ENCODE assay signal across 12 mouse cellular contexts in genomic region chr2:126363745-126364725, GRCm38 (mm10).
A peak's percentile ranks its signal among the peaks of the same experiment; 100 is the strongest.
DNase-seq lines count a peak whose midpoint lies in the region; ATAC-seq lines count a peak whose summit lies in the region.
"Had no signal": no experiment of that assay in that cellular context is flagged by ENCODE, and none has a peak within 500 bp of the region (broad histone marks: within the 10 kb centered on the region; RNA-seq: fewer than 3 reads in every experiment).

No protein-coding gene starts in this region.

- 0 out of 2 replicates have a peak overlapping the region, but pooled peaks have one; percentile 34 for H3K27ac ChIP-seq in embryonic facial prominence, embryonic 15.5 days (replicated peaks)
- H3K27ac ChIP-seq in embryonic facial prominence, embryonic 10.5 days (replicated peaks), result no peak overlapping the region
- H3K27ac ChIP-seq in kidney, embryonic 16.5 days (ENCODE audit: low read length), result 0 out of 2 replicates have a peak overlapping the region, but pooled peaks have one; percentile 2
- H3K27ac ChIP-seq in liver, embryonic 13.5 days, result 0 out of 2 replicates have a peak overlapping the region, but pooled peaks have one; percentile 8
- H3K27ac ChIP-seq in hindbrain, embryonic 12.5 days, result no peak overlapping the region
- H3K27ac ChIP-seq: hindbrain, embryonic 14.5 days; left cerebral cortex, adult 2 months; midbrain, embryonic 12.5 days; neural tube, embryonic 12.5 days had no signal

- H3K36me3 ChIP-seq in embryonic facial prominence, embryonic 15.5 days, result no peaks in the 10 kb centered on the region
- H3K36me3 ChIP-seq in embryonic facial prominence, embryonic 10.5 days (replicated peaks), result no peaks in the 10 kb centered on the region
- no peaks in the 10 kb centered on the region for H3K36me3 ChIP-seq in kidney, embryonic 16.5 days (ENCODE audit: insufficient read depth, low read length)
- no peaks in the 10 kb centered on the region for H3K36me3 ChIP-seq in liver, embryonic 13.5 days
- no peaks in the 10 kb centered on the region for H3K36me3 ChIP-seq in hindbrain, embryonic 12.5 days
- H3K36me3 ChIP-seq: midbrain, embryonic 12.5 days; neural tube, embryonic 12.5 days had no signal

- WGBS in embryonic facial prominence, embryonic 15.5 days, result 85% methylated on average over 14 of the region's 14 CpGs
- WGBS in embryonic facial prominence, embryonic 10.5 days, result 85% methylated on average over 14 of the region's 14 CpGs
- 71% methylated on average over 14 of the region's 14 CpGs for WGBS in kidney, embryonic 16.5 days
- 63% methylated on average over 14 of the region's 14 CpGs for WGBS in liver, embryonic 13.5 days (ENCODE audit: insufficient replicate concordance)
- 83% methylated on average over 14 of the region's 14 CpGs for WGBS in hindbrain, embryonic 12.5 days

- H3K4me2 ChIP-seq in embryonic facial prominence, embryonic 15.5 days (replicated peaks), result no peak overlapping the region
- no peak overlapping the region for H3K4me2 ChIP-seq in kidney, embryonic 16.5 days (replicated peaks; ENCODE audit: low read depth, low read length)
- H3K4me2 ChIP-seq in liver, embryonic 13.5 days, result no peak overlapping the region
- H3K4me2 ChIP-seq in hindbrain, embryonic 12.5 days (replicated peaks), result no peak overlapping the region
- H3K4me2 ChIP-seq: hindbrain, embryonic 14.5 days; midbrain, embryonic 12.5 days; neural tube, embryonic 12.5 days had no signal

- H3K9me3 ChIP-seq in embryonic facial prominence, embryonic 15.5 days (replicated peaks), result no peaks in the 10 kb centered on the region
- H3K9me3 ChIP-seq in embryonic facial prominence, embryonic 10.5 days, result no peaks in the 10 kb centered on the region
- H3K9me3 ChIP-seq in kidney, embryonic 16.5 days (ENCODE audit: low read length), result no peaks in the 10 kb centered on the region
- no peaks in the 10 kb centered on the region for H3K9me3 ChIP-seq in liver, embryonic 13.5 days (replicated peaks)
- no peaks in the 10 kb centered on the region for H3K9me3 ChIP-seq in hindbrain, embryonic 12.5 days (replicated peaks)
- H3K9me3 ChIP-seq: midbrain, embryonic 12.5 days; neural tube, embryonic 12.5 days had no signal

- H3K27me3 ChIP-seq in embryonic facial prominence, embryonic 15.5 days, result no peaks in the 10 kb centered on the region
- no peaks in the 10 kb centered on the region for H3K27me3 ChIP-seq in embryonic facial prominence, embryonic 10.5 days (replicated peaks; ENCODE audit: low read depth, poor library complexity, severe bottlenecking)
- no peaks in the 10 kb centered on the region for H3K27me3 ChIP-seq in kidney, embryonic 16.5 days (ENCODE audit: insufficient read depth, low read length)
- H3K27me3 ChIP-seq in liver, embryonic 13.5 days, result no peaks in the 10 kb centered on the region
- H3K27me3 ChIP-seq in hindbrain, embryonic 12.5 days, result no peaks in the 10 kb centered on the region
- H3K27me3 ChIP-seq: midbrain, embryonic 12.5 days; neural tube, embryonic 12.5 days had no signal

- no peak overlapping the region for H3K9ac ChIP-seq in embryonic facial prominence, embryonic 15.5 days
- H3K9ac ChIP-seq in kidney, embryonic 16.5 days (replicated peaks; ENCODE audit: low read length), result no peak overlapping the region
- no peak overlapping the region for H3K9ac ChIP-seq in liver, embryonic 13.5 days
- no peak overlapping the region for H3K9ac ChIP-seq in hindbrain, embryonic 12.5 days
- H3K9ac ChIP-seq: hindbrain, embryonic 14.5 days; midbrain, embryonic 12.5 days; neural tube, embryonic 12.5 days had no signal

- no peak for ATAC-seq in embryonic facial prominence, embryonic 15.5 days (ENCODE audit: insufficient number of reproducible peaks, low FRiP score, low TSS enrichment, low read depth)
- peak; percentile 89 for ATAC-seq in kidney, embryonic 16.5 days (ENCODE audit: low FRiP score, low TSS enrichment)
- peak; percentile 78 for ATAC-seq in liver, embryonic 13.5 days (ENCODE audit: low read depth)
- no peak for ATAC-seq in hindbrain, embryonic 12.5 days (ENCODE audit: low FRiP score)

- no peak overlapping the region for H3K4me3 ChIP-seq in embryonic facial prominence, embryonic 15.5 days (replicated peaks)
- H3K4me3 ChIP-seq in embryonic facial prominence, embryonic 10.5 days, result no peak overlapping the region
- H3K4me3 ChIP-seq in kidney, embryonic 16.5 days (ENCODE audit: low read length), result no peak overlapping the region
- H3K4me3 ChIP-seq in liver, embryonic 13.5 days (replicated peaks), result no peak overlapping the region
- no peak overlapping the region for H3K4me3 ChIP-seq in hindbrain, embryonic 12.5 days
- H3K4me3 ChIP-seq: left cerebral cortex, adult 2 months; midbrain, embryonic 12.5 days; neural tube, embryonic 12.5 days had no signal

- DNase-seq in embryonic facial prominence, embryonic 10.5 days (ENCODE audit: low spot score), result no peak
- DNase-seq in kidney, postnatal 25 days, result no peak
- peak; percentile 16 for DNase-seq in 3T3-L1 (ENCODE audit: low read depth, low spot score)
- DNase-seq in liver, embryonic 13.5 days, result no peak
- DNase-seq in left cerebral cortex, adult 8-10 months (ENCODE audit: low spot score in 2 of 2), result no peak

- H3K4me1 ChIP-seq in embryonic facial prominence, embryonic 15.5 days, result peaks cover 37% of the 10 kb centered on the region
- peaks cover 14% of the 10 kb centered on the region for H3K4me1 ChIP-seq in embryonic facial prominence, embryonic 10.5 days
- 0 out of 2 replicates have a peak, but pooled peaks cover 6% of the 10 kb centered on the region for H3K4me1 ChIP-seq in kidney, embryonic 16.5 days (ENCODE audit: insufficient read depth, low read length)
- H3K4me1 ChIP-seq in liver, embryonic 13.5 days (replicated peaks), result peaks cover 24% of the 10 kb centered on the region
- no peaks in the 10 kb centered on the region for H3K4me1 ChIP-seq in hindbrain, embryonic 12.5 days
- H3K4me1 ChIP-seq: neural tube, embryonic 12.5 days had no signal

Comparison
In these comparisons a context has a peak if more than half of its experiments do, and no peak if none do; other contexts are left out.
1. H3K27ac ChIP-seq: peak in embryonic facial prominence, embryonic 15.5 days (single experiment), kidney, embryonic 16.5 days (single experiment) and liver, embryonic 13.5 days (single experiment); none in embryonic facial prominence, embryonic 10.5 days (single experiment) and hindbrain, embryonic 12.5 days (single experiment).
2. ATAC-seq: peak in kidney, embryonic 16.5 days (single experiment) and liver, embryonic 13.5 days (single experiment); none in embryonic facial prominence, embryonic 15.5 days (single experiment) and hindbrain, embryonic 12.5 days (single experiment).